Mouse (Mus musculus) CD4-positive helper T cell, adult 2 months (primary cell): ENCODE results near the gene Sec24a.
"Not testable (repeated sequence)": the region's sequence is repeated elsewhere in the genome, so short reads cannot be mapped to it uniquely, and the experiment has no call there.

Experiments
- DNase-seq: peaks from one replicate; pipeline ENCODE4 v3.0.0-alpha.2; 2012; ENCODE audit warnings: low read depth, missing footprints, low spot score

The Sec24a gene

GRCm38 (mm10) chr11:51688330-51689328 is 74.8 kb downstream of the Sec24a start, which contains the start of gene 0610009B22Rik:
Gene 0610009B22Rik, minus strand, starts transcription at chr11:51688874.
- DNase-seq = peak; percentile 100

DNA sequence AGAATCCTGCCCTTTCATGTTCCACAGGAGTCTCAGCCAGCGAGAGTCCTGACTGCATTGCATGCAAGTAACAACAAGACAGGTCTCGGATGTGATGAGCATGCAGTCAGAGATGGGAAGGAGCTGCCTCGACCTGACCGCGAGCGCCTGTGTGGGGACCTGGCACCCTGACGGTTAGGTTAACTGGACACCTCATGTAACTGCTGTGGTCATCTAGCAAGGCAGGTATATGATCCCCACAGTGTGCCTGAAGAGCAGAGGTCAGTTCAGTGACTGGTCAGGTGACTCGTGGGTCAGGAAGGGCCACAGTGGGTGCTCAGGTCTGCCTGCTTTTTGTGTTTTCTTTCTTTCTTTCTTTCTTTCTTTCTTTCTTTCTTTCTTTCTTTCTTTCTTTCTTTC is 81.5 kb downstream of the Sec24a start:
- DNase-seq = no peak

GRCm38 (mm10) chr11:51681324-51681975 is 82.0 kb downstream of the Sec24a start:
- DNase-seq = peak; percentile 86

DNA sequence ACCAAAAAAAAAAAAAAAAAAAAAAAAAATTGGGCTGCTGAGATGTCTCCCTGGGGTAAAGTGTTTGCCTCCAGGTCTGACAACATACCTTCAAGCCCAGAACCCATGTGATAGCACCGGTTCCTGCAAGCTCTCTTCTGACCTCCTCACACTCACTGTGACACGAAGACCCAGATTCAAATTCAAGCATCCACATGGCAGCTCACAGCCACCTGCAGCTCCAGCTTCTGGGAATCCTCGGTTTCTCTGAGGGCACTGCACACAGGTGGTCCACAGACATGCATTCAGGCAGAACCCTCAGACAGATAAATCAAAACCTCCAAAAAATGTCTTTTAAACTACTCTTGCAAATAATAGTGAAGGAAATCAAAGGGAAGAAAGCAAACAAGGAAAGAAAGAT is 84.0 kb downstream of the Sec24a start:
- DNase-seq = no peak

DNA sequence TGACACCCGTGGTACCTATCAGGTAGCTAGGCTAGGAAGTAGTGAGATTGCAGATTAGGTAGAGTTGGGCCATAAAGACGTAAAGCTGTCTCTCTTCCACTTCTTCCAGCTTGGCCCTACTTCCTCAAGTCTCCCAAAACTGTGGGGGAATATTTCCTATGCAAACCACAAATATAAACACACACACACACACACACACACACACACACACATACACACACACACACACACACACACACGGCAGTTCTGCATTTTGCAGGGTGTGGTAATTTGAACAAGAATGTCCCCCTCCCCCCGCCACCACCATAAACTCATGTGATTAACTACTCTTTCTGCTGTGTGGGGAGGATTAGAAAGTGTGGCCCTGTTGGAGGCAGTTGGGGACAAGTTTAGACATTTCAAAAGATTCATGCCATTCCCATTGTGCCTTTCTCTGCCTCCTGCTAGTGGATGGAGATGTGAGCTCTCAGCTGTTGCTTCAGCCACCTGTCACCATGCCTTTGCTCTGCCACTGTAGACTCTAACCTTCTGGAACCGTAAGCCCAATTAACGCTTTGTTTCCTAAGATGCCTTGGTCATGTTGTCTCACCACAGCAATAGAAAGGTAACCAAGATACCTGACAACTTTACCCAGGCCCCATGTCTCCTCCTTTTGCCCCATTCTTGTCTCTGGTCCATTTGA is 85.6 kb downstream of the Sec24a start:
- no peak for DNase-seq

DNA sequence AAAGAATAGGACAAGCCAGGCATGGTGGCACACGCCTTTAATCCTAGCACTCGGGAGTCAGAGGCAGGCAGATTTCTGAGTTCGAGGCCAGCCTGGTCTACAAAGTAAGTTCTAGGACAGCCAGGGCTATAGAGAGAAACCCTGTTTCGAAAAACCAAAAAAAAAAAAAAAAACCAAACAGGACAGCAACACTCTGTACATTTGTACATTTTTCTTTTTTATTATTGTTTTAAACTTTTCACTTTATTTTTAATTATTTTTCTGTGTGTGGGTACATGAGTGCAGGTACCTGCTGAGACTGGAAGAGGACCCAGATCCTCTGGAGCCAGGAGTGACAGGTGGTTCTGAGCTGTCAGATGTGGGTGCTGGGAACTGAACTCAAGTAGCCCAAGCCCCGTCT is 88.0 kb downstream of the Sec24a start:
- no peak for DNase-seq

DNA sequence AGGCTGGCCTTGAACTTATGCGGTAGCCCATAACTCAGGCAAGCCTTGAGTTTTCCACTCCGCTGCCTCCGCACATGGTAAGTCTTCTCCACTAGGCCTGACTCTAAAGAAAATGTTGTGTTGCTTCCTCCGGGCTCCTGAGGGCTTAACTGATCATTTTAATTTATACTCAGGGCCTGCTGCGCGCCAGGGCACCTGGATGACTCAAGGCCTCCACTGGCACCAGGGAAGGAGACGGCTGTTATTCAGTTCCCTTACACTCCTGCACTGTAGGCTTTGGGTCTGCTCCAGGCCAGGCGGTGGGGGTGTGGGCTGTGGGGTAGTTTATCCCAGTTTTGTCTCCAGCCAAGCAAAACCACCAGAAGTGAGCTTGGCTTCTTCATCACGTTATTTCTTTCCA is 90.1 kb downstream of the Sec24a start:
- DNase-seq = no peak

- DNase-seq = no peak
Measured at GRCm38 (mm10) chr11:51671376-51671775, 92.1 kb downstream of the Sec24a start.

DNA sequence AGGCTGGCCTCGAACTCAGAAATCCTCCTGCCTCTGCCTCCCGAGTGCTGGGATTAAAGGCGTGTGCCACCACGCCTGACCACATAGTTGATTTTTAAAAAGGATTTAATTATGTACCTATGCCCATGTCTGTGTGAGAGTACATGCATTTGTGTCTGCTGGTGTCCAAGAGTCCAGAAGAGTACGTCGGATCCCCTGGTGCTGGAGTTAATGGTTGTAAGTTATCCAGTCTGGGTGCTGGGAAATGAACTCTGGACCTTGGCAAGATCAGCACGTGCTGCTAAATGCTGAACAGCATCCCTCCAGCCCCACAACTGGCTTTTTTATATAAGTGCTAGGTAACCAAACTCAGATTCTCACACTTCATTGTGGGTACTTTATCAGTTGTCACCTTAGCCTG is 92.6 kb downstream of the Sec24a start:
- no peak for DNase-seq

GRCm38 (mm10) chr11:51664747-51665146 is 98.7 kb downstream of the Sec24a start:
- not testable (repeated sequence) for DNase-seq

- DNase-seq = no peak
Measured at GRCm38 (mm10) chr11:51662632-51663031, 100.8 kb downstream of the Sec24a start.

- DNase-seq = no peak
Measured at GRCm38 (mm10) chr11:51661867-51662365, 101.5 kb downstream of the Sec24a start.

- DNase-seq = no peak
Measured at GRCm38 (mm10) chr11:51658705-51659104, 104.7 kb downstream of the Sec24a start.

- no peak for DNase-seq
Measured at GRCm38 (mm10) chr11:51658291-51658690, 105.1 kb downstream of the Sec24a start.

DNA sequence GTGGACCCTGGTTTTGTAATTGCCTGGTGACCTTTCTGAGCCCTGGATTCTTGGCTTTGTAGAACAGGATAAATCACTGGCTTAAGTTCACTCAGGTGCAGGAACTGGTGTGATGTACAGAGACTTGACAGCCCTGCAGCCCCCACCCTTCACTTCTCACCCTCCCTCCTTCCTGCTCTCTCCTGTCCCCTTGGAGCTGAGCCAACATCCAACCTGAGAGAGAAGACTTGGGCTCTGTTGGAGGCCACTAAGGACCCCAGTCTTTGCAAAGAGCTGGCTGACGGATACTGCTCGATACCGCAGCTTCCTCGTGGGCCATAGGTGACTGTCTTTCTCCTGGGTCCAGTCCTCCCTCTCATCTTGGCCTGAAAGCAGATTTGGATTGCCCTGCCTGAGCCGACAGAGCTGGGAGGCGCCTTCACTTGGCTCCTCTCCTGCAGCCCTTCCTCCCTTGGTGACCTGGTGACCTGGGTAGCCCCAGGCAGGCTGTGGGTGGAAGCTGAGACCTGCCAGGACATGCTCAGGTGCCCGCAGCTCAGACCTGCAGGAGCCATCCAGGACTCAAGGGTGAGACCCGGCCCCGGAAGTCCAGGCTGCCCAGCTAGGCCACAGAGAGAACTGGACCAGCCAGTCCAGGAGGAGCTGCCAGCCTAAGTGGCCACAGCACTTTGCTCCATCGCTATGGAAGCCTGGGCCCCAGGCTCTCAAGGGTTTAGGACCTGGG is 106.5 kb downstream of the Sec24a start:
- no peak for DNase-seq

- no peak for DNase-seq
Measured at GRCm38 (mm10) chr11:51654891-51655290, 108.5 kb downstream of the Sec24a start.

DNA sequence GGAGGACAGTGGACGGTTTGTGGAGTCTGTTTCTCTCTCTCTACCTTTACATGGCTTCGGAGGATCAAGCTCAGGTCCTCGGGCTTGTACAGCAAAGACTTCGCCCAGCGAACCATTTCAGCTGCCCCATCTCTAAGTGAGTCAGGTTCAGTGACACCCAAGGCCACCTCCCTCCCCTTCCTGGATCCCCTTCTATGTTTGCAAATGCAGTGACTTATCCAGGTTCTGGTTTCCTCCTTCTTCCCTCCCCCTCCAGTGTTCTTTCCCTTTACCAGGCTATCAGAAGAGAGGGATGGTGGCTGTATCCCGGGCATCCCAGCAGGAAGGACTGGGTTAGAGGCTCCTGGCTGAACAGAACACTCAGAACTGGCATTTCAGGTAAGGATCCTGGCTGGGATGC is 109.7 kb downstream of the Sec24a start:
- no peak for DNase-seq

DNA sequence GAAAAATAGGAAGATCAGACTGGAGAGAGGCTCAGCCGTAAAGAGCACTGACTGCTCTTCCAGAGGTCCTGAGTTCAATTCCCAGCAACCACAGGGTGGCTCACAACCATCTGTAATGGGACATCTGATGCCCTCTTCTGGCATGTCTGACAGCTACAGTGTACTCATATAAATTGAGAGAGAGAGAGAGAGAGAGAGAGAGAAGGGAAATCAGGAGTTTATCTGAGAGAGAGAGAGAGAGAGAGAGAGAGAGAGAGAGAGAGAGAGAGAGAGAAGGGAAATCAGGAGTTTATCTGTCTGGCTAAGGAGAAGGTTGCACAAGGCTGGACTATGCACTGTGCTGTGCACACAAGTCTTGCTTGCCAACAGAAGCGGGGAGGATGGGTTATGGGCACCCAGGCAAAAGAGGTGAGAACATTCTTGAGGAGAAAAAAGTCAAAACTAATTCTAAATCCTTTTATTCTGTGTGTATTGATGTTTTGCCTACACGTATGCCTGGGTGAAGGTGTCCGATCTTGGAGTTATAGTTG is 110.5 kb downstream of the Sec24a start:
- no peak for DNase-seq

DNA sequence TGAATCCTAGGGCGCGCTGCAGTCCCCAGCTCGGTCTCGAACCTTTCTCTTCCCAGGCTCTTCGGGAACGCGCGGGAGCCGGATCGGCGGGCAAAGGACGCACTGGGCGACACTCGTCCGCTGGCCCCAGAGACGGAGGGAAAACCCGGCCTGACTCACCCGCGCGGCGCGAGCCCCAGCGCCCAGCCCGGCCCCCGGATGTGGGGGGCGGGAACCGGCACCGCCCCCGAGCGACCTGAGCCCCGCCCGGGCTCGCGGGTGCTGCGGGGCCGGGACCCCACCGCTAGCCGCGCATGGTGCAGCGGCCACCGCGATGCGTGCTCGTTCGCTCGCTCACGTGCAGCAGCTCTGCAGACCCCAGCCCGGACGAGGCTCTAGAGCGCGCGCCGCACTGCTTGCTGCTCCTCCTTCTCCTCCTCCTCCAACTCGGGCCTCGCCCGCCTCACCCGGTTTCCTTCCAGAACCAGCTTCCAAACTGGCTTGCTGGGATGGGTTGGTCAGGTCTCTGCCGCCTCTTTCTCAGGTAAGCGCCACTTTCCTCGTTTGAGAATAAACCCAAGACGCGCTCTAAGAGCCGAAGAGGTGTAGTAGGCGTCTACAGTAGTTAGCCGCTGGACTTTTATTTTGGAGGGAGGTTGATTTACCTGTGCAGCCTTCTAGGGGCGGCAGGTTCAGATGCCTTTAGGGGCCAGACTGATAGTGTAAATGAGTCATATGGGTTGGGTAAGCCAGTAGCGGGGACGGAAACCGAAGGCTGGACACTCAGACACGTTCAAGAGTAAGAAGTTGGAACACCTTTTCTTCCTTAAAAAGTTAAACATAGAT is 112.5 kb downstream of the Sec24a start, which contains the start of the genes N4bp3 and D930048N14Rik:
N4bp3 (minus strand) TSS at position 152 of the 825 bp plus-strand sequence.
D930048N14Rik (plus strand) TSS at position 264 of the 825 bp plus-strand sequence.
- peak; percentile 81 for DNase-seq

DNA sequence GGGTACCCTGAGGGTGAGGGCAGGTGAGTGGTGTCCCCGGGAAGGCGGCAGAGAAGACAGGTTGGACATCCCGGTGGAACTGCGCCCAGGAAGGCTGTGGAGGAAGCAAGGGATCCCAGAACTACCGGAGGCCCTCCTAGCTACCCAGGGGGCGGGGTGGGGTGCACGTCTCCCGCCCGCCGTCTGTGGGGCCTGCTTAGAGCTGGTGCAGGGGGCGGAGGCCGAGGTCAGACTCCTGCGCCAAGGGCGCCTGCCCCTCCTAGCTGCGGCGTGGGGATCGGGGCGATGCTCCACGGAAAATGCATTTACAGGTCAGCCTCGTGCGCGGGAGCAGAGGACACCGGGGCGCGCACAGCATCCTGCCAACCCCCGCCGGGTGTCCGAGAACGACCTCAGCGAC is 113.2 kb downstream of the Sec24a start:
- DNase-seq = no peak
